Mouse (Mus musculus) lung, adult 2 months (tissue): ENCODE results near the gene Igsf9b.

Experiments used
- CTCF ChIP-seq: fragments of 200-500 bp; IDR thresholded peaks from 2 replicates; pipeline ENCODE4 v1.5.1; 2011; ENCODE audit warnings: mild to moderate bottlenecking, low read length, control low read depth; ENCODE audit not compliant: insufficient read depth
- POLR2A ChIP-seq: fragments of 200-500 bp; IDR thresholded peaks from 2 replicates; pipeline ENCODE4 v1.6.1; 2011; ENCODE audit warnings: low read depth, mild to moderate bottlenecking, control low read depth, low read length, borderline replicate concordance; ENCODE audit errors: extremely low read depth

GRCm38 (mm10) chr9:27307265-27307664, 8.3 kb downstream of the Igsf9b start:
- no peak for TF ChIP-seq CTCF
- no peak for TF ChIP-seq POLR2A
